Mouse (Mus musculus) stomach, postnatal 0 days (tissue): ENCODE measurements around the gene Srsf3.

Source experiments
- CTCF ChIP-seq: IDR thresholded peaks from 2 replicates; pipeline ENCODE4 v1.5.1; 2016; ENCODE audit warnings: antibody characterized with exemption, low read depth, mild to moderate bottlenecking, moderate library complexity
- EP300 ChIP-seq: optimal IDR thresholded peaks from 2 replicates; pipeline ENCODE3; 2016; ENCODE audit warnings: antibody characterized with exemption

DNA sequence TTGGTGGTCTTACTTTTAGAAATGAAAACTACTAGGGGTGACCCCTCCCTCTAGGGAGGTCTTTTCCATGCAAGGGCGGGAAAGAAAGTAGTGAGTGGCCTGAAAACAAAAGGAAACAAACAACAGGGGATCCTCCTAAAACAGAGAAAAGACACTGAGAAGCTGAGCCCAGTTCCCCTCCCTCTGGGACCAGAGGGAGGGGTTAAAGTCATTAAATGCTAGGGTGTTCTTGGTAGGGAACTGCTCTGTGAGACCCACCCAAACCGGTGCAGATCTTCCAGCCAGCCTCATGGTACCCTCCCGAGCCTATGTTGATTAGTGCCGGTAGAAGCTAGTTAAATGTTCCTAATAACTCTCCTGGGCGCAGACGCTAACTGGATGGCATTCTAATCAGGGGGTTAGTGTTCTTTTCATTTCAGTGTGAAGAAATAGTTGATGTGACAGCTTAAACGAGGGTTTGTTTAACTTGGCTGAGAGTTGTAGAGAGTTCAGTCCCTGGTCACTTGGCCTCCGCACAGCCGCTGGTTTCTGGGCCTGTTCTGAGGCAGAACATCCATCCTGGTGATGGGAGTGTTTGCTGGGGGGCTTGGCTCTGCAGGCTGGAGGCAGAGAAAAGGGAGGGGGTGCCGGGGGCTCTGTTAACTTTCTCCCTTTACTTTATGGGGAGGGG is 7.4 kb upstream of the Srsf3 start:
- TF ChIP-seq CTCF (no peak), EP300 (no peak)
